9 mouse cellular contexts compared by ENCODE assay signal in the genomic region with DNA sequence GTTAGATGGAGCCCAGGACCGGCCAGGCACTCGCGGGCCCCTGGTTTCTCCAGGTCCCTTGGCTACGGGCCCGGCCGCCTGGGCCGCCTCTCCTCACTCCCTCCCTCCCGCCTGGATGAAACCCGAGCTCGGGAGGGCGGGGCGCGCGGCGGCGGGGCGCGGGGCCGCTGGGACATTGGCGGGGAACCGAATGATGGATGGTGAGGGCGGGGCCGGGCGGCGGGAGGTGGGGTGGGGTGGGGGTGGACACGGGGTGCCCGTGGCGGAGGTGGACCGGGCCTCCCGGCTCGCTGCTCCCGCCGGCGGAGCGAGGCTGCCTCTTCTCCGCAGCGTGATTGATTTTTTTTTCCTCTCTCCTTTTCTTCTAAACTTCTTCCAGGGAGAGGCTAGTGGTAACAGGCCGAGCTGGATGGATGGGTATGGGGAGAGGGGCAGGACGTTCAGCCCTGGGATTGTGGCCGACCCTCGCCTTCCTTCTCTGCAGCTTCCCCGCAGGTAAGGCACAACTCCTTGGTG. TPM values are rescaled to one million over a fixed set of nuclear protein-coding genes. Genes with fewer than 3 reads are reported as not detected.
DNase-seq lines count a peak whose midpoint lies in the region; ATAC-seq and TF ChIP-seq lines count a peak whose summit lies in the region.
"Had no signal": no experiment of that assay in that cellular context is flagged by ENCODE, and none has a peak within 500 bp of the region (broad histone marks: within the 10 kb centered on the region; RNA-seq: fewer than 3 reads in every experiment).

No protein-coding gene starts in this region.

- no peak for ATAC-seq in megakaryocyte, adult 5-6 weeks (ENCODE audit: poor library complexity, severe bottlenecking)
- ATAC-seq in embryonic facial prominence, embryonic 12.5 days (ENCODE audit: insufficient number of reproducible peaks, insufficient read depth, low FRiP score, low TSS enrichment), result peak; percentile 84

- peaks cover 84% of the 10 kb centered on the region for H3K27me3 ChIP-seq in megakaryocyte, embryonic 14.5 days (replicated peaks)
- no peaks in the 10 kb centered on the region for H3K27me3 ChIP-seq in embryonic facial prominence, embryonic 12.5 days
- no peaks in the 10 kb centered on the region for H3K27me3 ChIP-seq in heart, adult 2 months (ENCODE audit: control insufficient read depth, insufficient read depth, low read length)
- H3K27me3 ChIP-seq in kidney, adult 2 months (replicated peaks; ENCODE audit: control insufficient read depth, insufficient read depth, low read length), result no peaks in the 10 kb centered on the region; the same call in 1 of the 2 replicates
- no peaks in the 10 kb centered on the region for H3K27me3 ChIP-seq in myocyte (ENCODE audit: control insufficient read depth, insufficient read depth, insufficient read length)

- TF ChIP-seq CTCF in heart, adult 2 months (IDR thresholded peaks at IDR 0.05), result no peak
- TF ChIP-seq CTCF in kidney, adult 2 months (conservative IDR thresholded peaks at IDR 0.05; ENCODE audit: insufficient read depth, insufficient read length, low read depth, low read length), result no peak

- TF ChIP-seq POLR2A in heart, adult 2 months (IDR thresholded peaks at IDR 0.05; ENCODE audit: insufficient read depth, low read depth, low read length), result 0 out of 2 replicates have a peak, but pooled peaks have one; percentile 34
- peak; percentile 34 for TF ChIP-seq POLR2A in kidney, adult 2 months (IDR thresholded peaks at IDR 0.05; ENCODE audit: low read depth, low read length)
- TF ChIP-seq POLR2A in myocyte (IDR thresholded peaks at IDR 0.05; ENCODE audit: insufficient read length, low read depth), result peak; percentile 73

- no peaks in the 10 kb centered on the region for H3K36me3 ChIP-seq in megakaryocyte, embryonic 14.5 days (replicated peaks; ENCODE audit: low read length)
- H3K36me3 ChIP-seq in embryonic facial prominence, embryonic 12.5 days, result peaks cover 4% of the 10 kb centered on the region; the same call in 1 of the 2 replicates
- no peaks in the 10 kb centered on the region for H3K36me3 ChIP-seq in heart, adult 2 months (ENCODE audit: control insufficient read depth, insufficient read depth, low read length)
- H3K36me3 ChIP-seq in kidney, adult 2 months (ENCODE audit: control insufficient read depth, insufficient read depth, low read length), result no peaks in the 10 kb centered on the region
- no peaks in the 10 kb centered on the region for H3K36me3 ChIP-seq in myocyte (ENCODE audit: control insufficient read depth, insufficient read depth)

- H3K9me3 ChIP-seq in megakaryocyte, embryonic 14.5 days, result peaks cover 9% of the 10 kb centered on the region
- H3K9me3 ChIP-seq in embryonic facial prominence, embryonic 12.5 days, result no peaks in the 10 kb centered on the region

- DNase-seq in heart, adult 2 months, result peak; percentile 93 to 94
- DNase-seq in kidney, adult 2 months, result peak; percentile 94
- DNase-seq in liver, result peak; percentile 79
- peak; percentile 75 to 89 for DNase-seq in urinary bladder, adult 18-20 months (ENCODE audit: low spot score in 2 of 2)

- H3K9ac ChIP-seq in embryonic facial prominence, embryonic 12.5 days, result peak overlapping the region; percentile 91
- peak overlapping the region; percentile 64 for H3K9ac ChIP-seq in heart, adult 2 months (ENCODE audit: low read depth, low read length)

- H3ac ChIP-seq in myocyte (ENCODE audit: control insufficient read depth, insufficient read length), result peak overlapping the region; percentile 96

- peak overlapping the region; percentile 99 for H3K27ac ChIP-seq in embryonic facial prominence, embryonic 12.5 days
- peak overlapping the region; percentile 88 for H3K27ac ChIP-seq in heart, adult 2 months
- H3K27ac ChIP-seq in kidney, adult 2 months (ENCODE audit: insufficient read depth, low read depth, low read length), result peak overlapping the region; percentile 32
- H3K27ac ChIP-seq: macrophage had no signal

- under 1% methylated on average over 39 of the region's 42 CpGs for WGBS in embryonic facial prominence, embryonic 12.5 days
- WGBS in heart, adult 2 months, result 1% methylated on average over 39 of the region's 42 CpGs
- 2% methylated on average over 39 of the region's 42 CpGs for WGBS in kidney, adult 2 months

- intact Hi-C loops in heart, adult 2 months (cut with DNase I), result loop anchor here (1.0 kb wide), 1 partner anchor 239 kb away; no protein-coding TSS in a partner anchor

- peak overlapping the region; percentile 81 for H3K4me3 ChIP-seq in megakaryocyte, embryonic 14.5 days (replicated peaks)
- H3K4me3 ChIP-seq in embryonic facial prominence, embryonic 12.5 days, result peak overlapping the region; percentile 85
- peak overlapping the region; percentile 66 for H3K4me3 ChIP-seq in heart, adult 2 months
- peak overlapping the region; percentile 86 for H3K4me3 ChIP-seq in kidney, adult 2 months (ENCODE audit: insufficient read depth, low read depth, low read length)
- H3K4me3 ChIP-seq in myocyte, result peak overlapping the region; percentile 88

- TF ChIP-seq EP300 in heart, adult 2 months (IDR thresholded peaks at IDR 0.05; ENCODE audit: insufficient read depth, low read depth, low read length), result no peak

- H3K4me2 ChIP-seq in embryonic facial prominence, embryonic 12.5 days (replicated peaks), result peak overlapping the region; percentile 71
- H3K4me2 ChIP-seq in myocyte (ENCODE audit: low read depth), result peak overlapping the region; percentile 75

- peaks cover 15% of the 10 kb centered on the region for H3K4me1 ChIP-seq in megakaryocyte, embryonic 14.5 days
- peaks cover 34% of the 10 kb centered on the region for H3K4me1 ChIP-seq in embryonic facial prominence, embryonic 12.5 days
- peaks cover 5% of the 10 kb centered on the region for H3K4me1 ChIP-seq in heart, adult 2 months (ENCODE audit: control insufficient read depth, insufficient read depth, low read length)
- peaks cover 3% of the 10 kb centered on the region; the same call in 1 of the 2 replicates for H3K4me1 ChIP-seq in kidney, adult 2 months (ENCODE audit: control insufficient read depth, insufficient read depth, low read length)

- no peaks in the 10 kb centered on the region for H3K79me2 ChIP-seq in heart, adult 2 months (replicated peaks; ENCODE audit: control insufficient read depth, insufficient read depth, low read length)
- H3K79me2 ChIP-seq in myocyte (ENCODE audit: control insufficient read depth, insufficient read depth), result peaks cover 20% of the 10 kb centered on the region

TF ChIP-seq in myocyte, 11 proteins besides CTCF, POLR2A, EP300 and RAD21:
- TF ChIP-seq TCF12 (IDR thresholded peaks at IDR 0.05; ENCODE audit: insufficient read depth, poor library complexity, severe bottlenecking) (no peak), SRF (IDR thresholded peaks at IDR 0.05; ENCODE audit: control insufficient read depth, insufficient read length, low read depth) (no peak), POLR2AphosphoS2 (IDR thresholded peaks at IDR 0.05; ENCODE audit: insufficient read length, low read depth) (peak; percentile 70), MYOG (IDR thresholded peaks at IDR 0.05; ENCODE audit: control insufficient read depth in 1 of 3, insufficient read depth in 1 of 3, insufficient read length in 2 of 3, low read depth in 2 of 3) (peak in 1 of 3 experiments; percentile 25), E2F4 (IDR thresholded peaks at IDR 0.05; ENCODE audit: insufficient read depth) (no peak)

RNA-seq across cellular contexts. Expression of gene Rgma, which starts 15.8 kb away (rescaled TPM):
- polyA plus RNA-seq in megakaryocyte, embryonic 14.5 days (2012; ENCODE audit: insufficient read depth, low replicate concordance), result 1.1 TPM in 1 of 2 replicates, not detected in the other
- total RNA-seq in megakaryocyte, adult 5-6 weeks (2015), result not detected in 2 replicates
- not detected in 2 replicates for total RNA-seq in megakaryocyte, adult 5-6 weeks (2017)
- polyA plus RNA-seq in embryonic facial prominence, embryonic 12.5 days (2016; fragmentation: Nextera tagmentation; extraction: Ambion mirVana), result 24.3 and 28.1 TPM in 2 replicates
- 10 to 100 TPM; 54.6 to 83.7 TPM for total RNA-seq in heart, adult 2 months (2021)
- polyA plus RNA-seq in heart, adult 2 months (2012; rRNA removed), result 27.4 and 28.7 TPM in 2 replicates
- polyA plus RNA-seq in kidney, adult 2 months (2012; rRNA removed), result 7.2 and 8.7 TPM in 2 replicates
- 34.0 TPM for polyA plus RNA-seq in myocyte (2012; fragmentation: generic; extraction: Trizol)
- polyA plus RNA-seq: macrophage had no signal

Comparison
In these comparisons a context has a peak if more than half of its experiments do, and no peak if none do; other contexts are left out.
1. H3K27ac ChIP-seq: peak in every context shown above with its lines; median percentile 99 in embryonic facial prominence, embryonic 12.5 days; 88 in heart, adult 2 months; 32 in kidney, adult 2 months.